Mouse (Mus musculus) stomach, postnatal 0 days (tissue): Measurements from ENCODE around the gene Birc6.

Source experiments
- CTCF ChIP-seq: IDR thresholded peaks from 2 replicates; pipeline ENCODE4 v1.5.1; 2016; ENCODE audit warnings: antibody characterized with exemption, low read depth, mild to moderate bottlenecking, moderate library complexity
- EP300 ChIP-seq: optimal IDR thresholded peaks from 2 replicates; pipeline ENCODE3; 2016; ENCODE audit warnings: antibody characterized with exemption

DNA sequence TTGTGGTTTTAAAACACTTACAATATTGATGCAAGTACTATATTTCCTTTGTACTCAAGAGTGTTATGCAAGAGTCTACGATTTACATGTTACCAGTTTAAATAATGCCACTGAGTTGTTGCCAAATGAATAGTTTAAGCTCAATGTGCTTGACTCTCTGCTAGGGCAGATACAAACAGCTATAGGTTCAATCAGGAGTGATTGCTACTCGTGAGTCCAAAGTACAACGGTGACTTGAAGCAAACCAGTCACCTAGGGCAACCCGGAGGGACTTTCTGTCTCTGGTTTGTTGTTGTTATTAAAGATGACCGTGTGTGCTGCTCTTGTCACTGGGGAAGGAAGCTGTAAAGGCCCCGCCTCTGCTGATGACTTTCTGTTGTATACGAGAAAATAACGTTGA lies 150.0 kb downstream of the Birc6 start:
- TF ChIP-seq CTCF (no peak), EP300 (no peak)
